Mouse (Mus musculus) erythroid progenitor cell, adult 5-6 weeks (primary cell): Measurements from ENCODE around the gene Mrps18b. TPM values are rescaled to one million over a fixed set of nuclear protein-coding genes. Genes with fewer than 3 reads are reported as not detected.
"Not testable (repeated sequence)": the region's sequence is repeated elsewhere in the genome, so short reads cannot be mapped to it uniquely, and the experiment has no call there.

Experiments
- ATAC-seq: replicated peaks from 2 replicates; pipeline ENCODE4 v1.8.0; 2016; ENCODE audit warnings: moderate number of reproducible peaks, mild to moderate bottlenecking, moderate TSS enrichment, inconsistent platforms; ENCODE audit not compliant: poor library complexity, low FRiP score, severe bottlenecking
- total RNA-seq, 2 experiments: library from RNA; stranded (forward) in 1 of 2; stranded (reverse) in 1 of 2; fragments of 150-400 nt in 1 of 2; fragments of 186-747, 209-891 nt in 1 of 2; gene quantifications; 2 replicates each; pipeline versions ENCODE4 v1.2.3 to v1.2.4; 2015 to 2017; ENCODE audit warnings: low replicate concordance in 2 of 2

The Mrps18b gene
- total RNA-seq (2015; ENCODE audit: low replicate concordance) (16.9 and 18.0 TPM in 2 replicates), total RNA-seq (2017; ENCODE audit: low replicate concordance) (13.5 and 50.5 TPM in 2 replicates)

GRCm38 (mm10) chr17:35916297-35917142 lies at the start of gene Mrps18b, which contains the start of gene Ppp1r10:
Gene Mrps18b, minus strand, starts transcription at chr17:35916389.
Gene Ppp1r10, plus strand, starts transcription at chr17:35916434.
- ATAC-seq, result peak; percentile 71

- no peak for ATAC-seq
Measured at GRCm38 (mm10) chr17:35963279-35963678, 47.1 kb upstream of the Mrps18b start.

- no peak for ATAC-seq
Measured at GRCm38 (mm10) chr17:35958533-35959223, 42.5 kb upstream of the Mrps18b start.

- ATAC-seq, result no peak
Measured at GRCm38 (mm10) chr17:35954665-35955064, 38.5 kb upstream of the Mrps18b start.

GRCm38 (mm10) chr17:35952559-35952958 lies 36.4 kb upstream of the Mrps18b start:
- ATAC-seq, result 0 out of 2 replicates have a peak, but pooled peaks have one; percentile 40

- ATAC-seq, result not testable (repeated sequence)
Measured at GRCm38 (mm10) chr17:35950946-35951345, 34.8 kb upstream of the Mrps18b start.

GRCm38 (mm10) chr17:35939941-35940340 lies 23.8 kb upstream of the Mrps18b start:
- ATAC-seq, result no peak

GRCm38 (mm10) chr17:35939108-35939507 lies 22.9 kb upstream of the Mrps18b start:
- no peak for ATAC-seq

- ATAC-seq, result peak; percentile 96
Measured at GRCm38 (mm10) chr17:35937700-35938348, 21.6 kb upstream of the Mrps18b start.

GRCm38 (mm10) chr17:35935763-35936162 lies 19.6 kb upstream of the Mrps18b start:
- peak; percentile 95 for ATAC-seq

GRCm38 (mm10) chr17:35932608-35933007 lies 16.4 kb upstream of the Mrps18b start:
- ATAC-seq, result no peak

GRCm38 (mm10) chr17:35930627-35931026 lies 14.4 kb upstream of the Mrps18b start:
- ATAC-seq, result no peak

- ATAC-seq, result no peak
Measured at GRCm38 (mm10) chr17:35929534-35929933, 13.3 kb upstream of the Mrps18b start.

GRCm38 (mm10) chr17:35927471-35927870 lies 11.3 kb upstream of the Mrps18b start:
- peak; percentile 40; the same call in 1 of the 2 replicates for ATAC-seq

- no peak for ATAC-seq
Measured at GRCm38 (mm10) chr17:35923281-35923680, 7.1 kb upstream of the Mrps18b start.

GRCm38 (mm10) chr17:35922566-35922965 lies 6.4 kb upstream of the Mrps18b start:
- ATAC-seq, result no peak

GRCm38 (mm10) chr17:35921710-35922109 lies 5.5 kb upstream of the Mrps18b start:
- ATAC-seq, result no peak

- ATAC-seq, result no peak
Measured at GRCm38 (mm10) chr17:35920862-35921562, 4.8 kb upstream of the Mrps18b start.

GRCm38 (mm10) chr17:35920384-35920783 lies 4.2 kb upstream of the Mrps18b start:
- ATAC-seq, result no peak
